Mouse (Mus musculus) left cerebral cortex, adult 6 months (tissue): ENCODE results near the gene Krtap5-5. TPM values are rescaled to one million over a fixed set of nuclear protein-coding genes. Genes with fewer than 3 reads are reported as not detected.

Experiments
- long read RNA-seq, 2 experiments: library from polyadenylated mRNA; unstranded; transcript quantifications; one replicate each; pipeline ENCODE4 v2.0.0; 2019 to 2020
- polyA plus RNA-seq: library from polyadenylated mRNA; unstranded; fragments of <200 nt; fragmentation: Nextera tagmentation; gene quantifications from 2 replicates; pipeline ENCODE4 v1.2.3, GENCODE M21; 2021

Krtap5-5 gene
- not detected in 2 replicates for polyA plus RNA-seq
- long read RNA-seq, experiment 1 = 0 reads
- long read RNA-seq, experiment 2 = 0 reads

DNA sequence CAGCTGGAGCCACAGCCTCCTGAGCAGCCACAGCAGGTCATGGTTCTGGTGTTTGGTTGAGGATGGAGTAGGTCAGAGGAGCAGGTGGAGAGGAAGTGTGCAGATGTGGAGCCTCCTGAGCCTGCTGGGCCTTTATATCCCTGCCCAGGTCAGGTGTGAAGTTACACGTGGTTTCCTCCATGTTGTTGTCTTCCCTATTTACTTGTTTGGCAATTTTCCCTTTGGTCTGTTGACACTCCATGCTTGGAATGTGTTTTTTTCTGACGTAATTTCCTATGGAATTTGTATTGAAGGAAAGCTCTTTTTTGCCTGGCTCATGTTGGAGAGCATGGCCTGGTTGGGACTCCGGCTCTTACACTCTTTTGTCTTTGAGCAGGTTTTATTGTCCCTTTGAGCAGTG, at the start of gene Krtap5-5:
Krtap5-5 (minus strand) TSS at position 101 of the 400 bp plus-strand sequence.

DNA sequence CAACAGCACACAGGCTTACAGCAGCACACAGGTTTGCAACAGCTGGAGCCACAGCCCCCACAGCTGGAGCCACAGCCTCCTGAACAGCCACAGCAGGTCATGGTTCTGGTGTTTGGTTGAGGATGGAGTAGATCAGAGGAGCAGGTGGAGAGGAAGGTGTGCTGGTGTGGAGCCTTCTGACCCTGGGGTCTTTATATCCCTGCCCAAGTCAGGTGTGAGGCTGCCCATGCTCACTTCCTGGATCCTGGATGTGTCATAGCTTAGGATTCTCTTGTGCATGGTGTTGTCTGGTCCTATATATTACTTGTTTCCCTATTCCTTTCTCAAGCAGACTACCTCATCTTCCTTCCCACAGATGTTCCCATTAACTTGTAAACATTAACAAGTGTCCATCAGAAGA, 44.5 kb upstream of the Krtap5-5 start, which contains the start of gene Gm4559:
Gm4559 (minus strand) TSS at position 101 of the 400 bp plus-strand sequence.

DNA sequence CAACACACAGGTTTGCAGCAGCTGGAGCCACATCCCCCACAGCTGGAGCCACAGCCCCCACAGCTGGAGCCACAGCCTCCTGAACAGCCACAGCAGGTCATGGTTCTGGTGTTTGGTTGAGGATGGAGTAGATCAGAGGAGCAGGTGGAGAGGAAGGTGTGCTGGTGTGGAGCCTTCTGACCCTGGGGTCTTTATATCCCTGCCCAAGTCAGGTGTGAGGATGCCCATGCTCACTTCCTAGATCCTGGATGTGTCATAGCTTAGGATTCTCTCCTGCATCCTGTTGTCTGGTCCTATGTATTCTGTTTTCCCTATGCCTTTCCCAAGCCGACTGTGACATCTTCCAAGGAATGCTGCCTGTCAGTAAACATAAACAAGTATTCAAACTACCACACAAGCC, 28.5 kb upstream of the Krtap5-5 start, which contains the start of gene Gm2431:
Gm2431 (minus strand) TSS at position 101 of the 400 bp plus-strand sequence.

DNA sequence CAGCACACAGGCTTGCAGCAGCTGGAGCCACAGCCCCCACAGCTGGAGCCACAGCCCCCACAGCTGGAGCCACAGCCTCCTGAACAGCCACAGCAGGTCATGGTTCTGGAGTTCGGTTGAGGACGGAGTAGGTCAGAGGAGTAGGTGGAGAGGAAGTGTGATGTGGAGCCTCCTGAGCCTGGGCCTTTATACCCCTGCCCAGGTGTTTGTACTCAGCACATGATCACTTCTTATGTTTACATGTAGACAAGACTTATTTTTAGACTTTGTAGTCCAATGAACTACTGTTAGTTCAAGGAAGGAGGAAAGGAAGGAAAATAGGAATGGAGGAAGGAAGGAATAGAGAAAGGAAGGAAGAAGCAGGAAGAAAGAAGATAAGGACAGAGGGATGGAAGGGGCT, 11.2 kb upstream of the Krtap5-5 start, which contains the start of gene Gm40460:
Gm40460 (minus strand) TSS at position 101 of the 400 bp plus-strand sequence.

DNA sequence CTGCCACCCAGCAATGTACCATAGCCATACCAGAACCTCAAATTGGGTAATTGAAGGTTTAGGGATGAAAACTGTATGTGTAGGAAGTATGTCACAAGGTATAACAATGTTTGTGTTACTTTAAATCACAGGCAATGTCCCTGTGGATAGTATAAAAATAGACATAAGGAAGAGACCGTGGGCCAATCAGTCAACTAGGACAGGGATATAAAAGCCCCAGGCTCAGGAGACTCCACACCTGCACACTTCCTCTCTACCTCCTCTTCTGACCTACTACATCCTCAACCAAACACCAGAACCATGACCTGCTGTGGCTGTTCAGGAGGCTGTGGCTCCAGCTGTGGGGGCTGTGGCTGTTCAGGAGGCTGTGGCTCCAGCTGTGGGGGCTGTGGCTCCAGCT, 18.2 kb downstream of the Krtap5-5 start, which contains the start of gene Gm7579:
Gm7579 (plus strand) TSS at position 301 of the 400 bp plus-strand sequence.

DNA sequence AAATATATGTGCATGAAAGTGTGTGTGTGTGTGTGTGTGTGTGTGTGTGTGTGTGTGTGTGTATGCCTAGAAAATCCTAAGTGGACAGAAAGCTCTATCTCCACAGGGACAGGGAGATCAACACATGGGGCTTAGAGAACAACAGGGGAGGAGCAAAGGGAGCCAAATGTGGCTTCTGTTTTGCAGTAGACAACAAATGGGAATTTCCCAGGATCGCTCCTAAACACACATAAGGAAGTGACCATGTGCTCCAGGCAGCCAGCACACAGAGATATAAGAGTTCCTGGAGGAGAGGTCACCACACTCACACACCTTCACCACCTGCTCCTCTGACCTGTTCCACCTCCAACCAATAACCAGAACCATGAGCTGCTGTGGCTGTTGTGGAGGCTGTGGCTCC, 28.7 kb downstream of the Krtap5-5 start, which contains the start of gene Krtap5-3:
Krtap5-3 (plus strand) TSS at position 301 of the 400 bp plus-strand sequence.

GRCm38 (mm10) chr7:142190289-142190688, 39.5 kb downstream of the Krtap5-5 start, which contains the start of gene Gm10153:
Gm10153 (minus strand) TSS chr7:142190389.

Other genes with a start within 250 kb of the Krtap5-5 start
- gene Mob2, start 168.9 kb downstream of the Krtap5-5 start, polyA plus RNA-seq = 49.3 and 57.8 TPM in 2 replicates
- gene Dusp8, start 134.1 kb downstream of the Krtap5-5 start, polyA plus RNA-seq = 64.9 and 105 TPM in 2 replicates
- not detected in 2 replicates for gene Gm45618, start 109.2 kb downstream of the Krtap5-5 start, polyA plus RNA-seq
- gene Gm39115, start 93.9 kb downstream of the Krtap5-5 start, polyA plus RNA-seq = not detected in 2 replicates
- not detected in 2 replicates for gene Gm45337, start 85.4 kb downstream of the Krtap5-5 start, polyA plus RNA-seq
- not detected in 2 replicates for gene Gm29735, start 72.9 kb downstream of the Krtap5-5 start, polyA plus RNA-seq
- gene Gm4553, start 64.2 kb downstream of the Krtap5-5 start, polyA plus RNA-seq = not detected in 2 replicates
- gene Krtap5-2, start 54.0 kb downstream of the Krtap5-5 start, polyA plus RNA-seq = not detected in 2 replicates
- not detected in 2 replicates for gene Gm10153, start 39.6 kb downstream of the Krtap5-5 start, polyA plus RNA-seq
- gene Krtap5-3, start 28.6 kb downstream of the Krtap5-5 start, polyA plus RNA-seq = not detected in 2 replicates
- not detected in 2 replicates for gene Gm7579, start 18.1 kb downstream of the Krtap5-5 start, polyA plus RNA-seq
- not detected in 2 replicates for gene Gm40460, start 11.1 kb upstream of the Krtap5-5 start, polyA plus RNA-seq
- gene Gm2431, start 28.4 kb upstream of the Krtap5-5 start, polyA plus RNA-seq = not detected in 2 replicates
- gene Gm4559, start 44.4 kb upstream of the Krtap5-5 start, polyA plus RNA-seq = not detected in 2 replicates
- gene Krtap5-1, start 67.1 kb upstream of the Krtap5-5 start, polyA plus RNA-seq = not detected in 2 replicates
- not detected in 2 replicates for gene Krtap5-4, start 73.6 kb upstream of the Krtap5-5 start, polyA plus RNA-seq
- 30.4 and 46.7 TPM in 2 replicates for gene Ifitm10, start 143.8 kb upstream of the Krtap5-5 start, polyA plus RNA-seq
- gene Gm49369, start 152.7 kb upstream of the Krtap5-5 start, polyA plus RNA-seq = not detected in 2 replicates
- gene Ctsd, start 158.1 kb upstream of the Krtap5-5 start, polyA plus RNA-seq = 400 and 569 TPM in 2 replicates
- gene Syt8, start 204.9 kb upstream of the Krtap5-5 start, polyA plus RNA-seq = not detected in 2 replicates
- 0.99 and 1.4 TPM in 2 replicates for gene Tnni2, start 211.8 kb upstream of the Krtap5-5 start, polyA plus RNA-seq
- 3.4 and 4.0 TPM in 2 replicates for gene Lsp1, start 230.8 kb upstream of the Krtap5-5 start, polyA plus RNA-seq